ENCODE assay signal across 17 mouse cellular contexts in the genomic region with DNA sequence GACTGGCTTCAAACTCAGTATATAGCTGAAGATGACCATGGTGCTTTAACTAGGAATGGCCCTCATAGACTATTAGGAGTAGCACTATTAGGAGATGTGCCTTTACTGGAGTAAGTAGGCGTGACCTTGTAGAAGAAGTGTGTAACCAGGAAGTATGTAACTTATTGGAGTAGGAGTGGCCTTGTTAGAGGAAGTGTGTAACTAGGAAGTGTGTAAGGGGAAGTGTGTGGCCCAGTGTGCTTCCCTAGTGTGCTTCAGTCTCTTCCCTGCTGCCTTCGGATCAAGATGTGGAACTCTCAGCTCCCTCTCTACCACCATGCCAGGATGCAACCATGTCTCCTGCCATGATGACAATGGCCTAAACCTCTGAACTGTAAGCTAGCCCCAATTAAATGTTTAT.
"Had no signal": no experiment of that assay in that cellular context is flagged by ENCODE, and none has a peak within 500 bp of the region (broad histone marks: within the 10 kb centered on the region; RNA-seq: fewer than 3 reads in every experiment).

No protein-coding gene starts in this region.

- ATAC-seq: midbrain, embryonic 16.5 days had no signal

- H3K9ac ChIP-seq: liver, embryonic 14.5 days; lung, embryonic 14.5 days; midbrain, embryonic 12.5 days; neural tube, embryonic 12.5 days; stomach, embryonic 15.5 days had no signal

- H3K27me3 ChIP-seq: midbrain, embryonic 12.5 days; neural tube, embryonic 12.5 days; stomach, embryonic 15.5 days had no signal

- H3K27ac ChIP-seq: liver, embryonic 14.5 days; midbrain, embryonic 10.5 days; midbrain, embryonic 12.5 days; neural tube, embryonic 12.5 days; stomach, embryonic 15.5 days; stomach, postnatal 0 days had no signal

- H3K4me1 ChIP-seq: midbrain, embryonic 10.5 days; neural tube, embryonic 12.5 days; stomach, embryonic 15.5 days had no signal

- H3K4me2 ChIP-seq: lung, embryonic 14.5 days; midbrain, embryonic 12.5 days; neural tube, embryonic 12.5 days; stomach, embryonic 15.5 days had no signal

- DNase-seq: lung, adult 18-20 months; lung, embryonic 14.5 days; lung, postnatal 10 days; lung, postnatal 4 days; midbrain, embryonic 14.5 days; retina, postnatal 1 day; right cerebral cortex, adult 18-20 months; right cerebral cortex, postnatal 25 days; thymus, adult 2 months; thymus, postnatal 25 days had no signal

- H3K36me3 ChIP-seq: midbrain, embryonic 10.5 days; midbrain, embryonic 12.5 days; neural tube, embryonic 12.5 days; stomach, embryonic 15.5 days had no signal

- H3K4me3 ChIP-seq: midbrain, embryonic 10.5 days; midbrain, embryonic 12.5 days; neural tube, embryonic 12.5 days; stomach, embryonic 15.5 days had no signal

- H3K9me3 ChIP-seq: midbrain, embryonic 10.5 days; midbrain, embryonic 12.5 days; neural tube, embryonic 12.5 days; stomach, embryonic 15.5 days had no signal
